Mouse (Mus musculus) colon, adult 2 months (tissue): ENCODE results near the gene Mas1. TPM values are rescaled to one million over a fixed set of nuclear protein-coding genes. Genes with fewer than 3 reads are reported as not detected.

Experiments
- polyA plus RNA-seq: library from polyadenylated mRNA; depleted of rRNA; stranded (reverse); fragments of >200 nt; gene quantifications from 2 replicates; pipeline ENCODE4 v1.2.3, GENCODE M21; 2012; rRNA removed

The Mas1 gene
- polyA plus RNA-seq: not detected in 2 replicates

DNA sequence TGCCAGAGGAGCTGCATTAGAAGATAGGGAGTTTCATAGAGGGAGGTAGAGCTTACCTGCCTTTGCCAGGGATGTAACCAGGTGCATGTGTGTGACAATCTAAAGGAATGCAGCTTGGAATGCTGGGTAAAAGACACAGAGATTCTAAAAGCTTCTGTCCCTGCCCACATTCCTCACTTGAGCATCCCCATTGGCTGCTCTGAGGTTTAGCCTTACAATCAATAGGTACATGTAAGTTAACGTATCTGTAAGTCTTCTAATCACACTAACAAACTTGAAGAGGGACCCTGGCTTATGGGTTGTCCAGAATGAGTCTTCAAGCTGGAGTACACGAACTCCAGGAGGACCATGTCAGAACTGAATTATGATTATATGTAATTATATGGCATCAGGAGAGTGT is at the start of gene Mas1:
TSS of gene Mas1 (minus strand) at position 101 of the 400 bp plus-strand sequence.

DNA sequence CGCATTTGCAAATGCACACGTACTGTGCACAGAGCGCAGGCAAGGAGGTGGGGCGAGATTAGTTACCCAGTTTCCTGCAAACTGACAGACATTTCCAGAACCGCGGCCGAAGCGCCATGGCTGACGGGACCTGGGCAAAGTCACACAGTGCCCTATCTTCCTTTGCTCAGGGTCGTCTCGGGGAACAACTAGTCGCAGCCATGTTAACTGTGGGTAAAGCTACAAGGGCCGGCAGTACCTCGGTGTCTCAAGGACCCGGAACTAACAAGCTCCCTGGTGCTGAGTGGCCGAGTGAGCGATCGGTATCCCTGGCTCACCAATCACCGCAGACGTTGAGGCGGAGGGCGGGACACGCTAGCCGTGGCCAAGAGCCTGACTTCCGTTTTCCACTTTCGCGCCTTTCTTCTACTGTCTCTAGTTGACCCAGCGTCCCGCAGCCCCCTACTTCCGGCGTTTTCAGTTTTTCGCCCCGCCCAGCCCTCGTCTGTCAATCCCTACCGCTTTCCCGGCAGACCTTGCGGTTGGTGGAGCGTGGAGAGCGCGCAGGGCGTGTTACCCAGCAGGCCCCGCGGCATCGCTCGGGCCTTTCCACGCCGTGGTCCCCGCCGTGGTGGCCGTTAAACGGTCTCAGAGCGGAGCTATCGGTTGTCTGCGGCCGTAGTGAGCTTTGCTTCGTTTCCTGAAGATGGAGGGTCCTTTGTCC is 48.1 kb upstream of the Mas1 start, which contains the start of gene Mrpl18:
TSS of gene Mrpl18 (minus strand) at position 465 of the 703 bp plus-strand sequence.

DNA sequence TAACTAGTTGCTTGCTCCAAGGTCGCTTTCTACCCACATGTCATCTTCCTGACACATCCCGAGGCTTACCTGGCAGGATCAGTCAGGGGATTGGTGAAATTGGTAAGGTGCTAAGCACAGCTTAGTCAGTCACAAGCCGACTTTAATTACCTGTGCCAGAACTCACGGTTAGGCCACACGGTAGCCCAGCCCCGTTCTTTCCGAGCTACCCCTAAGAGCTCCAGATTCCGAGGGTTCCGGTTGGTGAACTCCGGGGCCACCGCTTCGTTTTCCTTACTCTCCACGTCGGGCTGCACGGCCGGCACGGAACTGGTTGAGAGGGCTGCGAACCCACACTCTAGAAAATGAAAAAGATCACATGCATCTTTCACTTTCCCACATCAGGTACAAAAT is 47.5 kb upstream of the Mas1 start, which contains the start of gene Tcp1:
TSS of gene Tcp1 (plus strand) at position 214 of the 393 bp plus-strand sequence.

DNA sequence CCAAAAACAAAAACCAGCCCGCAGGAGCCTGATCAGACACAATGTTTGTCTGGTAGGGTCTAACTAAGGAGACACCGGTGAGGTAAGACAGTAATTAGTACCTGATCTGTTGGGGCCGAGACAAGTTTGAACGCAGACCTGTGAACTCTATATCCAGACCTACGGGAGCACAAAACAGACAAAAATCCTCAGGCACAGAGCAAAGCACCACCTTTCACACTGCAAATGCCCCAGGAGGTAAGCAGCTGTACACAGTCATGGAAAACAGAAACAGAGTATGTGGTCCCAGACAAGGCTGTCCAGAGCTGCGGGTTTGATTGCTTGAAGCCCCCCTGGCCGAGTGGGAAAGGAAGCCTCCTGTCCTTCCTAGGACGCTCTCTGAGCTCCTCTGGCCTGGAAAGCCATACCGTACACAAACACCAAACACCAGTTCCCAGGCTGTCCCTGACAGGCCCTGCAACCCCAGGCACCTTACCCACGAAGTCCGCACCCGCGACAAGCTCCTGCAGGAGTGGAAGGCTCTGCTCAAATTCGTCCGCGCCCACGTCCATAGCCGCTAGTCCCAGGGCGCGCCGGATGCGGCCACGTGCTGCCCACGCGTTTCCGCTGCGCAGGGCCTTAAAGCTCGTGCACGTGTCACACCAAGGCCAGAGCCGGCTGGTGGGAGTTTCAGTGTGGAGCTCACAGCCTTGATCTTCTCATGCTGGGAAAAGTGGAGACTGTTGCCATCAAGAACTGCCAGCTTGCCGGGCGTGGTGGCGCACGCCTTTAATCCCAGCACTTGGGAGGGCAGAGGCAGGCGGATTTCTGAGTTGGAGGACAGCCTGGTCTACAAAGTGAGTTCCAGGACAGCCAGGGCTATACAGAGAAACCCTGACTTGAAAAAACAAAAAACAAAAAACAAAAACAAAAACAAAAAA is 41.7 kb upstream of the Mas1 start, which contains the start of gene Pnldc1:
TSS of gene Pnldc1 (minus strand) at position 870 of the 920 bp plus-strand sequence.

DNA sequence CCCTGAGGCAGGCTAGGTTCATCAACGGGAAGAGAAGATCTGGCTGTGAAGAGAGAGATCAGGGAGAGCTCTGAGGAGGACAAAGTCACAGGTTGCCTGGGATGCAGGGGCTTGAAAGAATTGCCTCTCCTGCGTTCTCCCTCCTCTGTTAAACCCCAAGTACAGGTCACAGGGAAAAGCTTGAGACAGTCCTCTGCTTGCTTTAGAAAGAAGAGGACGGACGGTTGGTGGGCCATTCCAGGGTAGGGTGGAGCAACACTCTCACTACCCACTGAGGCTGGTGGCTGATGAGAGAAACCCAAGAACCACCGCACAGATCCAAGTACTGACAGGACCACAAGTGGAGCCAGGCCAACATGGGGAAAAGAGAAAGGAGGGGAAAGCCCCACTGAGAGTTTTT is 7.8 kb upstream of the Mas1 start, which contains the start of gene Mrgprh:
TSS of gene Mrgprh (plus strand) at position 301 of the 400 bp plus-strand sequence.

Other genes starting within 250 kb of the Mas1 start
- 25.5 and 26.9 TPM in 2 replicates for gene Slc22a1, start 192.3 kb downstream of the Mas1 start, polyA plus RNA-seq
- 25.9 and 29.7 TPM in 2 replicates for gene Igf2r, start 98.5 kb downstream of the Mas1 start, polyA plus RNA-seq
- 0.06 and 0.07 TPM in 2 replicates for gene Mrgprh, start 7.9 kb upstream of the Mas1 start, polyA plus RNA-seq
- gene Pnldc1, start 42.1 kb upstream of the Mas1 start, polyA plus RNA-seq: 0.53 and 0.86 TPM in 2 replicates
- 30.1 and 45.5 TPM in 2 replicates for gene Tcp1, start 47.6 kb upstream of the Mas1 start, polyA plus RNA-seq
- gene Mrpl18, start 48.2 kb upstream of the Mas1 start, polyA plus RNA-seq: 27.8 and 32.2 TPM in 2 replicates
- gene Acat3, start 72.5 kb upstream of the Mas1 start, polyA plus RNA-seq: not detected in 2 replicates
- 10.6 and 12.6 TPM in 2 replicates for gene Acat2, start 92.6 kb upstream of the Mas1 start, polyA plus RNA-seq
- 11.0 and 13.4 TPM in 2 replicates for gene Wtap, start 126.0 kb upstream of the Mas1 start, polyA plus RNA-seq
- gene Sod2, start 138.7 kb upstream of the Mas1 start, polyA plus RNA-seq: 446 and 547 TPM in 2 replicates
- gene Gpr31b, start 184.2 kb upstream of the Mas1 start, polyA plus RNA-seq: 0.27 and 0.37 TPM in 2 replicates
- 0.05 and 0.27 TPM in 2 replicates for gene Tcp10b, start 193.0 kb upstream of the Mas1 start, polyA plus RNA-seq